Mouse (Mus musculus) midbrain, embryonic 10.5 days (tissue): ENCODE results near the gene Rpl18. TPM values are rescaled to one million over a fixed set of nuclear protein-coding genes. Genes with fewer than 3 reads are reported as not detected.

Source experiments
- DNase-seq: peaks from one replicate; pipeline ENCODE4 v3.0.0-alpha.2; 2017; ENCODE audit warnings: low spot score
- H3K27ac ChIP-seq: fragments of 300-500 bp; sonication (generic); replicated peaks from 2 replicates; pipeline ENCODE4 v1.5.1; 2016; ENCODE audit warnings: mild to moderate bottlenecking
- H3K27me3 ChIP-seq: fragments of 300-500 bp; sonication (generic); 2 replicates; pipeline ENCODE4 v1.6.1; 2016; ENCODE audit warnings: low read depth, mild to moderate bottlenecking; ENCODE audit not compliant: poor library complexity, severe bottlenecking
- H3K36me3 ChIP-seq: fragments of 300-500 bp; sonication (generic); 2 replicates; pipeline ENCODE4 v1.6.1; 2016; ENCODE audit warnings: mild to moderate bottlenecking, moderate library complexity
- H3K4me1 ChIP-seq: fragments of 300-500 bp; sonication (generic); 2 replicates; pipeline ENCODE4 v1.6.1; 2016
- H3K4me3 ChIP-seq: fragments of 300-500 bp; sonication (generic); 2 replicates; pipeline ENCODE4 v1.5.1; 2016; ENCODE audit warnings: mild to moderate bottlenecking, moderate library complexity
- H3K9me3 ChIP-seq: fragments of 300-500 bp; sonication (generic); replicated peaks from 2 replicates; pipeline ENCODE4 v1.6.1; 2016; ENCODE audit warnings: mild to moderate bottlenecking
- WGBS: fragments of 180-500 bp; shearing (Covaris S2); methylation state at CpG from one replicate; pipeline ENCODE4 v1.1.7; 2016; 5-methylcytosine and 5-hydroxymethylcytosine counted together
- polyA plus RNA-seq: library from polyadenylated mRNA; unstranded; fragments of >200 nt; fragmentation: Nextera tagmentation; extraction: Ambion mirVana; gene quantifications from 2 replicates; pipeline ENCODE4 v1.2.1, GENCODE M21; 2016

Gene Rpl18
- polyA plus RNA-seq, 1 experiment from 2014 or later, result 1,116 TPM

- peaks cover 33% of the 10 kb centered on the region for H3K27me3 ChIP-seq
- no peak for DNase-seq
- no peaks in the 10 kb centered on the region for H3K36me3 ChIP-seq
- H3K4me3 ChIP-seq, result no peak overlapping the region
- H3K9me3 ChIP-seq, result no peaks in the 10 kb centered on the region
- H3K4me1 ChIP-seq, result peaks cover 7% of the 10 kb centered on the region
- WGBS, result 59% methylated on average over 6 of the region's 6 CpGs
- no peak overlapping the region for H3K27ac ChIP-seq
These were observed 40.4 kb downstream of the Rpl18 start for GRCm38 (mm10) chr7:45755703-45756102.

- no peak for DNase-seq
- H3K36me3 ChIP-seq, result no peaks in the 10 kb centered on the region
- peaks cover 36% of the 10 kb centered on the region for H3K27me3 ChIP-seq
- H3K9me3 ChIP-seq, result no peaks in the 10 kb centered on the region
- peaks cover 7% of the 10 kb centered on the region for H3K4me1 ChIP-seq
- H3K27ac ChIP-seq, result peak overlapping the region; percentile 69
- 10% methylated on average over 27 of the region's 27 CpGs for WGBS
- peak overlapping the region; percentile 46 for H3K4me3 ChIP-seq
These were observed 44.1 kb downstream of the Rpl18 start for GRCm38 (mm10) chr7:45759400-45759799.

- no peak for DNase-seq
- Histone ChIP-seq H3K27ac (no peak overlapping the region), H3K9me3 (no peaks in the 10 kb centered on the region), H3K36me3 (no peaks in the 10 kb centered on the region), H3K27me3 (peaks cover 36% of the 10 kb centered on the region), H3K4me3 (no peak overlapping the region), H3K4me1 (peaks cover 7% of the 10 kb centered on the region)
- WGBS, result 68% methylated on average over 5 of the region's 5 CpGs
These were observed 44.9 kb downstream of the Rpl18 start for GRCm38 (mm10) chr7:45760151-45760550.

DNA sequence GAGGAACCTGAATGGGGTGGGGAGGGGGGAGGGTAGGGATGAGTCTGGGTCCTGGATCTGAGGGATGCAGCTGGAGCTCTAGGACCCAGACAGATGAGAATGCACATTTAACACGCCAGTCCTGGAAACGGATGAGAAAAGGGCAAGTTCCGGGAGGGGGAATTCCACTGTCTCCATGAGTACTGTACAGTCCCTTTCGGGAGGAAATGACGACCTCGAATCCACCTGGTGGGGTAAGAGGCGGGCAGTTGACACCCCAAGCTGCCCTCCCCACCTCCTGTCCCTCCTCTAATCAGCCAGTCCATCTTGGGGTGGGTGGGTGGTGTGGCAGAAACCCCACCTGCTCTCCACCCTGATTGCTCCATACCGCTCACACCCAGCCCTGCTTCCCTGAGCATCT is 50.7 kb downstream of the Rpl18 start:
- DNase-seq, result no peak
- Histone ChIP-seq H3K4me3 (no peak overlapping the region), H3K9me3 (no peaks in the 10 kb centered on the region), H3K4me1 (no peaks in the 10 kb centered on the region), H3K27ac (no peak overlapping the region; the same call in 1 of the 2 replicates), H3K36me3 (no peaks in the 10 kb centered on the region), H3K27me3 (peaks cover under 1% of the 10 kb centered on the region; the same call in 1 of the 2 replicates)
- WGBS, result 69% methylated on average over 8 of the region's 8 CpGs

DNA sequence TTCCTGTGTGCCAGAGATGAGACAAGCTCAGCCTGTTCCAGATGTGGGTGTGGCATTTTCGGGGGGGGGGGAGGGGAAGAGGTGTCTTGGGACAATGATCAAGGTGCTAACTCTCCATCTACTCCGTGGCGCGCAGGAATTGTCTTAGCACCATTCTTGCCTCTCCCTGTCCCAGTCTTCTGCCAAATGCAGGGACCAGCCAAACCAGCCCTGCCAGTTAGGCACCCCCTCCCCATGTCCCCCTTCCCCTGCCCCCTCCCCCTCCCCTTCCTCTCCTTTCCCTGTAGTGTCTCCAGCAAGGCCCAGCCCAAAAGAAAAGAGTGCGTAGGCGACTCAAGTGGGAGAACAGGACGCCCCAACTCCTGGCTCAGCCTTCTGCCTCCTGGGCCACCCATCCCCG is 51.5 kb downstream of the Rpl18 start:
- Histone ChIP-seq H3K4me1 (no peaks in the 10 kb centered on the region), H3K27ac (no peak overlapping the region), H3K4me3 (no peak overlapping the region), H3K9me3 (no peaks in the 10 kb centered on the region), H3K36me3 (no peaks in the 10 kb centered on the region), H3K27me3 (no peaks in the 10 kb centered on the region)
- WGBS, result 51% methylated on average over 7 of the region's 8 CpGs
- no peak for DNase-seq

DNA sequence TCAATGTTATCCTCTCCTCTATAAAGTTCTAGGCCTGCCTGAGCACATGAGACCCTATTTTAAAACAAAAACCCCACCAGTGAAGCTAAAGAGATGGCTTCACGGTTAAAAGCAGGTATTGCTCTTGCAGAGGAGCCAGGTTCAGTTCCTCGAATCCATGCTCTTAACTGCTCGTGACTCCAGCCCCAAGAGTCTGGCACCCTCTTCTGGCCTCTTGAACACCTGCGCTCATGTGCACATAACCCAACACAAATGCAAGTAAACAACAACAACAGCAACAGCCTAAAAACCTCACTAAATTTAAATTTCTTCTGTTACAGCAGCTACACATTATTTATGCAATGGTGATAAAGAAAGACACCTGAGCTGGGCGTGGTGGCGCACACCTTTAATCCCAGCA is 52.2 kb downstream of the Rpl18 start:
- WGBS, result 92% methylated on average over 6 of the region's 6 CpGs
- Histone ChIP-seq H3K36me3 (no peaks in the 10 kb centered on the region), H3K27me3 (no peaks in the 10 kb centered on the region), H3K9me3 (no peaks in the 10 kb centered on the region), H3K4me1 (no peaks in the 10 kb centered on the region), H3K27ac (no peak overlapping the region), H3K4me3 (no peak overlapping the region)
- no peak for DNase-seq

Other genes starting within 250 kb of the Rpl18 start
- 240 and 265 TPM in 2 replicates for gene Bax, start 248.6 kb upstream of the Rpl18 start, polyA plus RNA-seq
- gene Tulp2, start 233.6 kb upstream of the Rpl18 start, polyA plus RNA-seq, result 0.15 and 0.21 TPM in 2 replicates
- 0.34 TPM in 1 of 2 replicates, not detected in the other for gene Gm45808, start 228.6 kb upstream of the Rpl18 start, polyA plus RNA-seq
- gene Dhdh, start 226.7 kb upstream of the Rpl18 start, polyA plus RNA-seq, result 6.0 and 6.8 TPM in 2 replicates
- 105 and 112 TPM in 2 replicates for gene Nucb1, start 205.1 kb upstream of the Rpl18 start, polyA plus RNA-seq
- gene Ppp1r15a, start 189.2 kb upstream of the Rpl18 start, polyA plus RNA-seq, result 15.0 and 18.6 TPM in 2 replicates
- gene Plekha4, start 189.1 kb upstream of the Rpl18 start, polyA plus RNA-seq, result 0.78 and 1.1 TPM in 2 replicates
- 0.43 and 0.55 TPM in 2 replicates for gene Hsd17b14, start 160.6 kb upstream of the Rpl18 start, polyA plus RNA-seq
- gene Bcat2, start 145.3 kb upstream of the Rpl18 start, polyA plus RNA-seq, result 32.2 and 38.2 TPM in 2 replicates
- gene Fgf21, start 100.0 kb upstream of the Rpl18 start, polyA plus RNA-seq, result not detected in 2 replicates
- not detected in 2 replicates for gene Fut1, start 98.2 kb upstream of the Rpl18 start, polyA plus RNA-seq
- 0.16 TPM in 1 of 2 replicates, not detected in the other for gene Izumo1, start 93.6 kb upstream of the Rpl18 start, polyA plus RNA-seq
- 4.8 and 5.5 TPM in 2 replicates for gene Rasip1, start 88.0 kb upstream of the Rpl18 start, polyA plus RNA-seq
- gene Mamstr, start 75.5 kb upstream of the Rpl18 start, polyA plus RNA-seq, result 2.1 and 3.3 TPM in 2 replicates
- gene Fut2, start 49.1 kb upstream of the Rpl18 start, polyA plus RNA-seq, result 0.05 TPM in 1 of 2 replicates, not detected in the other
- 0.46 and 0.48 TPM in 2 replicates for gene Ntn5, start 31.4 kb upstream of the Rpl18 start, polyA plus RNA-seq
- gene Sec1, start 21.1 kb upstream of the Rpl18 start, polyA plus RNA-seq, result 0.32 and 0.34 TPM in 2 replicates
- gene Car11, start 15.6 kb upstream of the Rpl18 start, polyA plus RNA-seq, result 4.6 and 4.9 TPM in 2 replicates
- gene Dbp, start 10.4 kb upstream of the Rpl18 start, polyA plus RNA-seq, result 2.1 and 2.9 TPM in 2 replicates
- gene Sphk2, start 2.5 kb downstream of the Rpl18 start, polyA plus RNA-seq, result 32.3 and 32.8 TPM in 2 replicates
- gene Fam83e, start 5.8 kb downstream of the Rpl18 start, polyA plus RNA-seq, result 1.7 and 2.0 TPM in 2 replicates
- gene Spaca4, start 10.4 kb downstream of the Rpl18 start, polyA plus RNA-seq, result not detected in 2 replicates
- 2.3 and 3.3 TPM in 2 replicates for gene Lmtk3, start 68.3 kb downstream of the Rpl18 start, polyA plus RNA-seq
- 1.1 and 1.5 TPM in 2 replicates for gene Sult2b1, start 69.2 kb downstream of the Rpl18 start, polyA plus RNA-seq
- 153 and 183 TPM in 2 replicates for gene Cyth2, start 99.1 kb downstream of the Rpl18 start, polyA plus RNA-seq
- gene Kcnj14, start 109.3 kb downstream of the Rpl18 start, polyA plus RNA-seq, result 0.65 and 0.72 TPM in 2 replicates
- 95.8 and 119 TPM in 2 replicates for gene Grwd1, start 115.5 kb downstream of the Rpl18 start, polyA plus RNA-seq
- gene Kdelr1, start 157.3 kb downstream of the Rpl18 start, polyA plus RNA-seq, result 36.1 and 39.0 TPM in 2 replicates
- gene Grin2d, start 162.9 kb downstream of the Rpl18 start, polyA plus RNA-seq, result 0.16 and 0.34 TPM in 2 replicates
- 1.5 and 1.7 TPM in 2 replicates for gene Syngr4, start 181.3 kb downstream of the Rpl18 start, polyA plus RNA-seq
- gene Tmem143, start 181.5 kb downstream of the Rpl18 start, polyA plus RNA-seq, result 4.4 and 5.1 TPM in 2 replicates
- 17.7 and 28.2 TPM in 2 replicates for gene Emp3, start 205.9 kb downstream of the Rpl18 start, polyA plus RNA-seq
- gene Ccdc114, start 208.6 kb downstream of the Rpl18 start, polyA plus RNA-seq, result 4.8 and 5.3 TPM in 2 replicates